ENCODE assay signal across 21 mouse cellular contexts in the genomic region with DNA sequence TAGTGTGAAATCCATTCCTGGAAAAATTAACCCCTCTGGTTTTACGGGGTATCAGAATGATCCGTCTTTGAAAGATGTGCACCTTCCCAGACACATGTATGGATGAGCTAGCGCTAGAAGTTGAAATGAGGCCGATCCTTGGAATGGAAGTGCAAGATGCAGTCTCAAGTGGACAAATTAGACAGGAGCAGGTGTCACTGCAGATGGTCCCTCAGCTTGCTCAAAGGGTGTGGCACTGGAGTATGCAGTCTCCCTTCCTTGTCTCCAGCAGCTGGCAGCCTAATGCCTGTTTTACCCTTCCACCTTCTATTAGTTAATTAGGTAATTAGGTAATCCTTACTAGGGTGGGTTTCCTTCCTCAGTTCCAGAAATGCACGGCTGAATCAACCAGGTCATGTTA. TPM values are rescaled to one million over a fixed set of nuclear protein-coding genes. Genes with fewer than 3 reads are reported as not detected.
DNase-seq lines count a peak whose midpoint lies in the region; ATAC-seq and TF ChIP-seq lines count a peak whose summit lies in the region.
"Had no signal": no experiment of that assay in that cellular context is flagged by ENCODE, and none has a peak within 500 bp of the region (broad histone marks: within the 10 kb centered on the region; RNA-seq: fewer than 3 reads in every experiment).

No protein-coding gene starts in this region.

- no peak overlapping the region for H3ac ChIP-seq in myocyte (ENCODE audit: control insufficient read depth, insufficient read length)

- DNase-seq in embryonic facial prominence, embryonic 10.5 days (ENCODE audit: low spot score), result no peak
- DNase-seq in layer of hippocampus, adult 2 months (ENCODE audit: low spot score in 2 of 2), result no peak
- no peak for DNase-seq in layer of hippocampus, postnatal 36 days
- DNase-seq in urinary bladder, postnatal 36 days (ENCODE audit: low spot score in 2 of 2), result no peak
- DNase-seq: adrenal gland, adult 8-10 months; adrenal gland, postnatal 14 days; cerebellum, adult 11-12 months; cerebellum, adult 2 months; cerebellum, adult 9-10 months; cerebellum, postnatal 14 days; cerebellum, postnatal 36 days; forebrain, postnatal 0 days had no signal

- H3K36me3 ChIP-seq in embryonic facial prominence, embryonic 13.5 days, result no peaks in the 10 kb centered on the region
- H3K36me3 ChIP-seq in embryonic facial prominence, embryonic 10.5 days (replicated peaks), result no peaks in the 10 kb centered on the region
- no peaks in the 10 kb centered on the region for H3K36me3 ChIP-seq in myocyte (ENCODE audit: control insufficient read depth, insufficient read depth)
- H3K36me3 ChIP-seq: forebrain, embryonic 15.5 days; G1E had no signal

- no peak for TF ChIP-seq POLR2A in myocyte (IDR thresholded peaks at IDR 0.05; ENCODE audit: insufficient read length, low read depth)

- ATAC-seq in embryonic facial prominence, embryonic 13.5 days (ENCODE audit: insufficient number of reproducible peaks, insufficient read depth, low FRiP score, low TSS enrichment, low read depth), result no peak
- ATAC-seq: activated CD4-positive, CD25-positive, alpha-beta regulatory T cell, adult 4 months; CD4-positive, CD25-positive, alpha-beta regulatory T cell, adult 4 months; forebrain, embryonic 13.5 days; forebrain, embryonic 15.5 days; forebrain, postnatal 0 days; Patski had no signal

- WGBS in embryonic facial prominence, embryonic 13.5 days, result 89% methylated on average over 5 of the region's 5 CpGs
- WGBS in embryonic facial prominence, embryonic 10.5 days, result 90% methylated on average over 5 of the region's 5 CpGs

- TF ChIP-seq CTCF in layer of hippocampus, adult 2 months (conservative IDR thresholded peaks at IDR 0.05), result no peak

- H3K27me3 ChIP-seq in embryonic facial prominence, embryonic 13.5 days, result no peaks in the 10 kb centered on the region
- no peaks in the 10 kb centered on the region for H3K27me3 ChIP-seq in embryonic facial prominence, embryonic 10.5 days (replicated peaks; ENCODE audit: low read depth, poor library complexity, severe bottlenecking)
- no peaks in the 10 kb centered on the region for H3K27me3 ChIP-seq in myocyte (ENCODE audit: control insufficient read depth, insufficient read depth, insufficient read length)
- H3K27me3 ChIP-seq: CH12.LX; forebrain, embryonic 13.5 days; forebrain, embryonic 15.5 days; Patski had no signal

- H3K9me3 ChIP-seq in embryonic facial prominence, embryonic 13.5 days, result no peaks in the 10 kb centered on the region
- no peaks in the 10 kb centered on the region for H3K9me3 ChIP-seq in embryonic facial prominence, embryonic 10.5 days
- H3K9me3 ChIP-seq: forebrain, embryonic 13.5 days; forebrain, embryonic 15.5 days; G1E had no signal

- H3K79me2 ChIP-seq in myocyte (ENCODE audit: control insufficient read depth, insufficient read depth), result no peaks in the 10 kb centered on the region

- no peak overlapping the region for H3K4me3 ChIP-seq in embryonic facial prominence, embryonic 13.5 days
- no peak overlapping the region for H3K4me3 ChIP-seq in embryonic facial prominence, embryonic 10.5 days
- no peak overlapping the region for H3K4me3 ChIP-seq in layer of hippocampus, adult 2 months
- H3K4me3 ChIP-seq in myocyte, result no peak overlapping the region
- H3K4me3 ChIP-seq: forebrain, embryonic 13.5 days; forebrain, embryonic 15.5 days had no signal

- no peak overlapping the region for H3K4me2 ChIP-seq in embryonic facial prominence, embryonic 13.5 days
- H3K4me2 ChIP-seq in myocyte (ENCODE audit: low read depth), result no peak overlapping the region
- H3K4me2 ChIP-seq: forebrain, embryonic 13.5 days; forebrain, embryonic 15.5 days had no signal

- 0 out of 2 replicates have a peak overlapping the region, but pooled peaks have one; percentile 16 for H3K27ac ChIP-seq in embryonic facial prominence, embryonic 13.5 days
- no peak overlapping the region for H3K27ac ChIP-seq in embryonic facial prominence, embryonic 10.5 days (replicated peaks)
- peak overlapping the region; percentile 28; the same call in 1 of the 2 replicates for H3K27ac ChIP-seq in layer of hippocampus, adult 2 months
- H3K27ac ChIP-seq: forebrain, embryonic 13.5 days; forebrain, embryonic 15.5 days had no signal

- H3K4me1 ChIP-seq in embryonic facial prominence, embryonic 13.5 days, result peaks cover 20% of the 10 kb centered on the region
- H3K4me1 ChIP-seq in embryonic facial prominence, embryonic 10.5 days, result no peaks in the 10 kb centered on the region
- H3K4me1 ChIP-seq: forebrain, embryonic 13.5 days; forebrain, embryonic 15.5 days had no signal

- H3K9ac ChIP-seq in embryonic facial prominence, embryonic 13.5 days, result no peak overlapping the region
- H3K9ac ChIP-seq: forebrain, embryonic 13.5 days; forebrain, embryonic 15.5 days; forebrain, postnatal 0 days had no signal

TF ChIP-seq in myocyte, 11 proteins besides CTCF, POLR2A, EP300 and RAD21:
- no peak for TF ChIP-seq POLR2AphosphoS2 (IDR thresholded peaks at IDR 0.05; ENCODE audit: insufficient read length, low read depth)
- no peak for TF ChIP-seq TCF12 (IDR thresholded peaks at IDR 0.05; ENCODE audit: insufficient read depth, poor library complexity, severe bottlenecking)
- peak in 2 of 3 experiments; percentile 61 to 71 for TF ChIP-seq MYOD1 (IDR thresholded peaks at IDR 0.05; ENCODE audit: control insufficient read depth in 1 of 3, insufficient read length in 2 of 3, low read depth in 2 of 3)
- no peak for TF ChIP-seq REST (IDR thresholded peaks at IDR 0.05; ENCODE audit: insufficient read depth, insufficient read length)
- no peak for TF ChIP-seq SRF (IDR thresholded peaks at IDR 0.05; ENCODE audit: control insufficient read depth, insufficient read length, low read depth)
- TF ChIP-seq E2F4 (IDR thresholded peaks at IDR 0.05; ENCODE audit: insufficient read depth), result no peak
- no peak for TF ChIP-seq MAX (IDR thresholded peaks at IDR 0.05; ENCODE audit: low read depth)
- peak in 1 of 3 experiments; percentile 22 for TF ChIP-seq MYOG (IDR thresholded peaks at IDR 0.05; ENCODE audit: control insufficient read depth in 1 of 3, insufficient read depth in 1 of 3, insufficient read length in 2 of 3, low read depth in 2 of 3)
- TF ChIP-seq USF1 (IDR thresholded peaks at IDR 0.05; ENCODE audit: low read depth), result no peak

RNA-seq across cellular contexts. Expression of a gene that starts 53.7 kb away (rescaled TPM):
- 15.2 and 15.7 TPM in 2 replicates for polyA plus RNA-seq in embryonic facial prominence, embryonic 13.5 days (2015; fragmentation: Nextera tagmentation; extraction: Ambion mirVana)
- 1.7 and 2.3 TPM in 2 replicates for polyA plus RNA-seq in embryonic facial prominence, embryonic 10.5 days (2016; fragmentation: Nextera tagmentation; extraction: Ambion mirVana)
- 10 to 100 TPM; 33.0 to 36.4 TPM for total RNA-seq in layer of hippocampus, adult 2 months (2021)
- 10 to 100 TPM; 21.8 to 27.3 TPM for total RNA-seq in layer of hippocampus, postnatal 36 days (2021)
- polyA plus RNA-seq in myocyte (2012; fragmentation: generic; extraction: Trizol), result 0.79 TPM
- total RNA-seq: CH12.LX had no signal
- polyA plus RNA-seq: G1E had no signal
